Mouse (Mus musculus) stomach, embryonic 14.5 days (tissue): ENCODE results near the gene Bpifb6. TPM values are rescaled to one million over a fixed set of nuclear protein-coding genes. Genes with fewer than 3 reads are reported as not detected.

Source experiments
- ATAC-seq: fragments of 200-750 bp; cut with Nextera tagmentation; 2 replicates; pipeline ENCODE4 v1.8.0; 2017; ENCODE audit warnings: low read depth, moderate TSS enrichment; ENCODE audit not compliant: insufficient number of reproducible peaks, insufficient read depth, low FRiP score
- H3K27ac ChIP-seq: fragments of 300-500 bp; sonication (generic); 2 replicates; pipeline ENCODE4 v1.5.1; 2014; ENCODE audit warnings: mild to moderate bottlenecking, low read length, moderate library complexity, mixed read lengths
- H3K27me3 ChIP-seq: fragments of 300-500 bp; sonication (generic); 2 replicates; pipeline ENCODE4 v1.6.1; 2014; ENCODE audit warnings: low read length, control low read depth, mixed read lengths; ENCODE audit not compliant: control insufficient read depth, insufficient read depth
- H3K36me3 ChIP-seq: fragments of 300-500 bp; sonication (generic); 2 replicates; pipeline ENCODE4 v1.6.1; 2014; ENCODE audit warnings: mild to moderate bottlenecking, control low read depth, low read length, moderate library complexity, mixed read lengths; ENCODE audit not compliant: control insufficient read depth, insufficient read depth
- H3K4me1 ChIP-seq: fragments of 300-500 bp; sonication (generic); 2 replicates; pipeline ENCODE4 v1.6.1; 2014; ENCODE audit warnings: low read length, control low read depth, mixed read lengths; ENCODE audit not compliant: control insufficient read depth, insufficient read depth
- H3K4me2 ChIP-seq: fragments of 300-500 bp; sonication (generic); replicated peaks from 2 replicates; pipeline ENCODE4 v1.6.1; 2014; ENCODE audit warnings: low read depth, low read length, control low read depth
- H3K4me3 ChIP-seq: fragments of 300-500 bp; sonication (generic); 2 replicates; pipeline ENCODE4 v1.5.1; 2014; ENCODE audit warnings: low read depth, low read length, control low read depth
- H3K9ac ChIP-seq: fragments of 300-500 bp; sonication (generic); replicated peaks from 2 replicates; pipeline ENCODE4 v1.6.1; 2014; ENCODE audit warnings: low read depth, mild to moderate bottlenecking, control low read depth, low read length, moderate library complexity, mixed read lengths
- H3K9me3 ChIP-seq: fragments of 300-500 bp; sonication (generic); 2 replicates; pipeline ENCODE4 v1.6.1; 2016; ENCODE audit warnings: low read depth, low read length, control low read depth; ENCODE audit not compliant: control insufficient read depth
- WGBS: fragments of 180-500 bp; shearing (Covaris S2); extraction: QIAGEN DNeasy Blood & Tissue Kit; methylation state at CpG from one replicate; pipeline ENCODE4 v1.1.7; 2014; 5-methylcytosine and 5-hydroxymethylcytosine counted together
- polyA plus RNA-seq: library from polyadenylated mRNA; unstranded; fragments of >200 nt; fragmentation: Nextera tagmentation; extraction: Ambion mirVana; gene quantifications from 2 replicates; pipeline ENCODE4 v1.2.1, GENCODE M21; 2014

Bpifb6 gene
- polyA plus RNA-seq, 1 experiment from 2014 or later: not detected

- no peak overlapping the region for H3K27ac ChIP-seq
- no peak overlapping the region for H3K9ac ChIP-seq
- no peak for ATAC-seq
- no peak overlapping the region for H3K4me3 ChIP-seq
- H3K4me2 ChIP-seq: no peak overlapping the region
- no peaks in the 10 kb centered on the region for H3K9me3 ChIP-seq
- H3K36me3 ChIP-seq: no peaks in the 10 kb centered on the region
- 91% methylated on average over 6 of the region's 6 CpGs for WGBS
- no peaks in the 10 kb centered on the region for H3K27me3 ChIP-seq
- H3K4me1 ChIP-seq: no peaks in the 10 kb centered on the region
Measured at GRCm38 (mm10) chr2:153935348-153935747, 35.2 kb downstream of the Bpifb6 start.

- 86% methylated on average over 5 of the region's 5 CpGs for WGBS
- H3K4me1 ChIP-seq: no peaks in the 10 kb centered on the region
- no peaks in the 10 kb centered on the region for H3K36me3 ChIP-seq
- no peak within 1 kb of the TSS for H3K27ac ChIP-seq
- no peak within 1 kb of the TSS for H3K4me3 ChIP-seq
- no peaks in the 10 kb centered on the region for H3K27me3 ChIP-seq
- H3K9ac ChIP-seq: no peak within 1 kb of the TSS
- H3K4me2 ChIP-seq: no peak within 1 kb of the TSS
- ATAC-seq: no peak
- H3K9me3 ChIP-seq: no peaks in the 10 kb centered on the region
Measured at GRCm38 (mm10) chr2:153937843-153938242, 37.7 kb downstream of the Bpifb6 start, which contains the start of gene Bpifb4. Gene Bpifb4 (plus strand): TSS chr2:153938212.

GRCm38 (mm10) chr2:153943537-153943936, 43.3 kb downstream of the Bpifb6 start:
- Histone ChIP-seq H3K27me3 (no peaks in the 10 kb centered on the region), H3K4me3 (no peak overlapping the region), H3K9me3 (no peaks in the 10 kb centered on the region), H3K27ac (no peak overlapping the region), H3K4me2 (no peak overlapping the region), H3K36me3 (no peaks in the 10 kb centered on the region), H3K4me1 (no peaks in the 10 kb centered on the region), H3K9ac (no peak overlapping the region)
- WGBS: 33% methylated on average over 3 of the region's 3 CpGs
- no peak for ATAC-seq

GRCm38 (mm10) chr2:153944567-153944966, 44.4 kb downstream of the Bpifb6 start:
- Histone ChIP-seq H3K4me1 (no peaks in the 10 kb centered on the region), H3K4me2 (no peak overlapping the region), H3K27me3 (no peaks in the 10 kb centered on the region), H3K9me3 (no peaks in the 10 kb centered on the region), H3K4me3 (no peak overlapping the region), H3K9ac (no peak overlapping the region), H3K27ac (no peak overlapping the region), H3K36me3 (no peaks in the 10 kb centered on the region)
- WGBS: 80% methylated on average over 8 of the region's 8 CpGs
- ATAC-seq: no peak

GRCm38 (mm10) chr2:153952897-153953296, 52.7 kb downstream of the Bpifb6 start:
- Histone ChIP-seq H3K9ac (no peak overlapping the region), H3K4me2 (no peak overlapping the region), H3K27me3 (no peaks in the 10 kb centered on the region), H3K4me3 (no peak overlapping the region), H3K36me3 (no peaks in the 10 kb centered on the region), H3K27ac (no peak overlapping the region), H3K4me1 (no peaks in the 10 kb centered on the region), H3K9me3 (no peaks in the 10 kb centered on the region)
- no peak for ATAC-seq
- WGBS: 28% methylated on average over 6 of the region's 6 CpGs

- Histone ChIP-seq H3K27ac (no peak overlapping the region), H3K9ac (no peak overlapping the region), H3K4me3 (no peak overlapping the region), H3K4me1 (no peaks in the 10 kb centered on the region), H3K27me3 (no peaks in the 10 kb centered on the region), H3K4me2 (no peak overlapping the region; the same call in 1 of the 2 replicates), H3K36me3 (no peaks in the 10 kb centered on the region), H3K9me3 (no peaks in the 10 kb centered on the region)
- ATAC-seq: no peak
- WGBS: 4% methylated on average over 6 of the region's 6 CpGs
Measured at GRCm38 (mm10) chr2:153953836-153954235, 53.6 kb downstream of the Bpifb6 start.

Other genes with a start within 250 kb of the Bpifb6 start
- gene Dnmt3c, start 203.7 kb upstream of the Bpifb6 start, polyA plus RNA-seq: 0.16 TPM in 1 of 2 replicates, not detected in the other
- 243 and 263 TPM in 2 replicates for gene Mapre1, start 159.1 kb upstream of the Bpifb6 start, polyA plus RNA-seq
- gene Efcab8, start 120.5 kb upstream of the Bpifb6 start, polyA plus RNA-seq: 0.14 and 0.41 TPM in 2 replicates
- not detected in 2 replicates for gene Sun5, start 29.3 kb upstream of the Bpifb6 start, polyA plus RNA-seq
- not detected in 2 replicates for gene Bpifb2, start 25.3 kb upstream of the Bpifb6 start, polyA plus RNA-seq
- not detected in 2 replicates for gene Bpifb3, start 17.8 kb downstream of the Bpifb6 start, polyA plus RNA-seq
- not detected in 2 replicates for gene Bpifb4, start 37.8 kb downstream of the Bpifb6 start, polyA plus RNA-seq
- not detected in 2 replicates for gene Bpifa6, start 74.6 kb downstream of the Bpifb6 start, polyA plus RNA-seq
- gene Bpifa2, start 107.9 kb downstream of the Bpifb6 start, polyA plus RNA-seq: not detected in 2 replicates
- not detected in 2 replicates for gene Bpifa3, start 229.9 kb downstream of the Bpifb6 start, polyA plus RNA-seq
- not detected in 2 replicates for gene Bpifa1, start 242.5 kb downstream of the Bpifb6 start, polyA plus RNA-seq